Mouse (Mus musculus) hindbrain, embryonic 12.5 days (tissue): Measurements from ENCODE around the gene Ptprb. TPM values are rescaled to one million over a fixed set of nuclear protein-coding genes. Genes with fewer than 3 reads are reported as not detected.

Experiments used
- ATAC-seq: fragments of 200-750 bp; cut with Nextera tagmentation; 2 replicates; pipeline ENCODE4 v1.8.0; 2017; ENCODE audit warnings: moderate TSS enrichment; ENCODE audit not compliant: low FRiP score
- H3K27ac ChIP-seq: fragments of 300-500 bp; sonication (generic); 2 replicates; pipeline ENCODE4 v1.5.1; 2016; ENCODE audit warnings: mild to moderate bottlenecking
- H3K27me3 ChIP-seq: fragments of 300-500 bp; sonication (generic); 2 replicates; pipeline ENCODE4 v1.6.1; 2016; ENCODE audit warnings: mild to moderate bottlenecking
- H3K36me3 ChIP-seq: fragments of 300-500 bp; sonication (generic); 2 replicates; pipeline ENCODE4 v1.6.1; 2016; ENCODE audit warnings: mild to moderate bottlenecking
- H3K4me1 ChIP-seq: fragments of 300-500 bp; sonication (generic); 2 replicates; pipeline ENCODE4 v1.6.1; 2016
- H3K4me2 ChIP-seq: fragments of 300-500 bp; sonication (generic); replicated peaks from 2 replicates; pipeline ENCODE4 v1.6.1; 2016; ENCODE audit warnings: mild to moderate bottlenecking
- H3K4me3 ChIP-seq: fragments of 300-500 bp; sonication (generic); 2 replicates; pipeline ENCODE4 v1.5.1; 2016; ENCODE audit warnings: mild to moderate bottlenecking
- H3K9ac ChIP-seq: fragments of 300-500 bp; sonication (generic); 2 replicates; pipeline ENCODE4 v1.6.1; 2016; ENCODE audit warnings: mild to moderate bottlenecking, moderate library complexity
- H3K9me3 ChIP-seq: fragments of 300-500 bp; sonication (generic); replicated peaks from 2 replicates; pipeline ENCODE4 v1.6.1; 2016; ENCODE audit warnings: mild to moderate bottlenecking
- WGBS: fragments of 180-500 bp; shearing (Covaris S2); methylation state at CpG from one replicate; pipeline ENCODE4 v1.1.7; 2016; 5-methylcytosine and 5-hydroxymethylcytosine counted together
- polyA plus RNA-seq: library from polyadenylated mRNA; unstranded; fragments of >200 nt; fragmentation: Nextera tagmentation; extraction: Ambion mirVana; gene quantifications from 2 replicates; pipeline ENCODE4 v1.2.1, GENCODE M21; 2016

Gene Ptprb
- polyA plus RNA-seq, 1 experiment from 2014 or later, result 3.6 TPM

GRCm38 (mm10) chr10:116267434-116267822 is 7.9 kb upstream of the Ptprb start:
- Histone ChIP-seq H3K27me3 (no peaks in the 10 kb centered on the region), H3K27ac (no peak overlapping the region), H3K4me1 (no peaks in the 10 kb centered on the region), H3K36me3 (no peaks in the 10 kb centered on the region), H3K4me2 (no peak overlapping the region), H3K9me3 (no peaks in the 10 kb centered on the region), H3K9ac (no peak overlapping the region), H3K4me3 (no peak overlapping the region)
- 71% methylated on average over 4 of the region's 4 CpGs for WGBS
- no peak for ATAC-seq

GRCm38 (mm10) chr10:116268343-116268742 is 7.0 kb upstream of the Ptprb start:
- Histone ChIP-seq H3K9me3 (no peaks in the 10 kb centered on the region), H3K27me3 (no peaks in the 10 kb centered on the region), H3K4me2 (no peak overlapping the region), H3K4me1 (no peaks in the 10 kb centered on the region), H3K27ac (no peak overlapping the region), H3K4me3 (no peak overlapping the region), H3K36me3 (no peaks in the 10 kb centered on the region), H3K9ac (no peak overlapping the region)
- 72% methylated on average over 4 of the region's 4 CpGs for WGBS
- no peak for ATAC-seq

GRCm38 (mm10) chr10:116270646-116271469 is 4.5 kb upstream of the Ptprb start:
- Histone ChIP-seq H3K9me3 (no peaks in the 10 kb centered on the region), H3K4me1 (no peaks in the 10 kb centered on the region), H3K4me2 (no peak overlapping the region), H3K27ac (no peak overlapping the region), H3K27me3 (no peaks in the 10 kb centered on the region), H3K36me3 (no peaks in the 10 kb centered on the region), H3K4me3 (no peak overlapping the region), H3K9ac (no peak overlapping the region)
- no peak for ATAC-seq
- 78% methylated on average over 12 of the region's 12 CpGs for WGBS

- Histone ChIP-seq H3K4me3 (no peak overlapping the region), H3K4me1 (no peaks in the 10 kb centered on the region), H3K27me3 (no peaks in the 10 kb centered on the region), H3K9me3 (no peaks in the 10 kb centered on the region), H3K9ac (no peak overlapping the region), H3K36me3 (no peaks in the 10 kb centered on the region), H3K4me2 (no peak overlapping the region), H3K27ac (no peak overlapping the region)
- WGBS, result 87% methylated on average over 10 of the region's 10 CpGs
- ATAC-seq, result no peak
Observed at GRCm38 (mm10) chr10:116271470-116271915, 3.8 kb upstream of the Ptprb start.

- 79% methylated on average over 3 of the region's 3 CpGs for WGBS
- no peaks in the 10 kb centered on the region for H3K27me3 ChIP-seq
- no peak for ATAC-seq
Observed at GRCm38 (mm10) chr10:116272156-116272555, 3.2 kb upstream of the Ptprb start.

GRCm38 (mm10) chr10:116286697-116287344 is 11.5 kb downstream of the Ptprb start:
- 90% methylated on average over 7 of the region's 7 CpGs for WGBS
- Histone ChIP-seq H3K4me1 (no peaks in the 10 kb centered on the region), H3K36me3 (no peaks in the 10 kb centered on the region), H3K4me3 (no peak overlapping the region), H3K9ac (no peak overlapping the region), H3K27me3 (no peaks in the 10 kb centered on the region), H3K9me3 (no peaks in the 10 kb centered on the region), H3K4me2 (no peak overlapping the region), H3K27ac (no peak overlapping the region)
- ATAC-seq, result no peak

More at GRCm38 (mm10) chr10:116272156-116272555, 3.2 kb upstream of the Ptprb start:
- Histone ChIP-seq H3K4me1 (no peaks in the 10 kb centered on the region), H3K4me3 (no peak overlapping the region), H3K4me2 (no peak overlapping the region), H3K9ac (no peak overlapping the region), H3K9me3 (no peaks in the 10 kb centered on the region), H3K36me3 (no peaks in the 10 kb centered on the region), H3K27ac (no peak overlapping the region)

GRCm38 (mm10) chr10:116288130-116288529 is 12.8 kb downstream of the Ptprb start:
- H3K27ac ChIP-seq, result no peak overlapping the region
- H3K36me3 ChIP-seq, result no peaks in the 10 kb centered on the region
- H3K4me3 ChIP-seq, result no peak overlapping the region
- H3K4me2 ChIP-seq, result no peak overlapping the region
- H3K9me3 ChIP-seq, result no peaks in the 10 kb centered on the region
- WGBS, result 67% methylated on average over 9 of the region's 9 CpGs
- no peaks in the 10 kb centered on the region for H3K4me1 ChIP-seq
- no peaks in the 10 kb centered on the region for H3K27me3 ChIP-seq
- no peak for ATAC-seq
- no peak overlapping the region for H3K9ac ChIP-seq

- no peak overlapping the region for H3K9ac ChIP-seq
- no peaks in the 10 kb centered on the region for H3K4me1 ChIP-seq
- H3K4me2 ChIP-seq, result no peak overlapping the region
- no peak for ATAC-seq
- H3K36me3 ChIP-seq, result no peaks in the 10 kb centered on the region
- H3K4me3 ChIP-seq, result no peak overlapping the region
- 86% methylated on average over 4 of the region's 4 CpGs for WGBS
- H3K27ac ChIP-seq, result no peak overlapping the region
- no peaks in the 10 kb centered on the region for H3K9me3 ChIP-seq
- H3K27me3 ChIP-seq, result no peaks in the 10 kb centered on the region
Observed at GRCm38 (mm10) chr10:116290483-116290882, 15.2 kb downstream of the Ptprb start.

- no peak for ATAC-seq
- no peak overlapping the region for H3K4me3 ChIP-seq
- H3K9ac ChIP-seq, result no peak overlapping the region
- no peaks in the 10 kb centered on the region for H3K27me3 ChIP-seq
- WGBS, result 75% methylated on average over 8 of the region's 8 CpGs
- H3K4me1 ChIP-seq, result no peaks in the 10 kb centered on the region
- no peaks in the 10 kb centered on the region for H3K36me3 ChIP-seq
- no peak overlapping the region for H3K4me2 ChIP-seq
- no peaks in the 10 kb centered on the region for H3K9me3 ChIP-seq
- H3K27ac ChIP-seq, result no peak overlapping the region
Observed at GRCm38 (mm10) chr10:116291153-116291755, 15.9 kb downstream of the Ptprb start.

- H3K27ac ChIP-seq, result no peak overlapping the region
- WGBS, result 87% methylated on average over 4 of the region's 4 CpGs
- no peak overlapping the region for H3K9ac ChIP-seq
- H3K27me3 ChIP-seq, result peaks cover 11% of the 10 kb centered on the region
- H3K9me3 ChIP-seq, result no peaks in the 10 kb centered on the region
- H3K4me1 ChIP-seq, result peaks cover 6% of the 10 kb centered on the region
- no peak overlapping the region for H3K4me3 ChIP-seq
- H3K36me3 ChIP-seq, result no peaks in the 10 kb centered on the region
- no peak overlapping the region for H3K4me2 ChIP-seq
- ATAC-seq, result no peak
Observed at GRCm38 (mm10) chr10:116296439-116296838, 21.1 kb downstream of the Ptprb start.

- no peak for ATAC-seq
- no peak overlapping the region for H3K4me2 ChIP-seq
- no peak overlapping the region for H3K9ac ChIP-seq
- H3K36me3 ChIP-seq, result no peaks in the 10 kb centered on the region
- H3K27me3 ChIP-seq, result peaks cover 19% of the 10 kb centered on the region
- H3K27ac ChIP-seq, result no peak overlapping the region
- WGBS, result 80% methylated on average over 12 of the region's 12 CpGs
- peaks cover 12% of the 10 kb centered on the region for H3K4me1 ChIP-seq
- no peak overlapping the region for H3K4me3 ChIP-seq
- no peaks in the 10 kb centered on the region for H3K9me3 ChIP-seq
Observed at GRCm38 (mm10) chr10:116297854-116298253, 22.5 kb downstream of the Ptprb start.

- Histone ChIP-seq H3K27me3 (peaks cover 19% of the 10 kb centered on the region), H3K36me3 (no peaks in the 10 kb centered on the region), H3K4me1 (peaks cover 12% of the 10 kb centered on the region), H3K27ac (no peak overlapping the region), H3K4me3 (peak overlapping the region; percentile 39), H3K4me2 (peak overlapping the region; percentile 64), H3K9me3 (no peaks in the 10 kb centered on the region), H3K9ac (peak overlapping the region; percentile 49; the same call in 1 of the 2 replicates)
- no peak for ATAC-seq
- 11% methylated on average over 7 of the region's 7 CpGs for WGBS
Observed at GRCm38 (mm10) chr10:116300824-116301223, 25.5 kb downstream of the Ptprb start.
